Mouse (Mus musculus) MEL (cell line): ENCODE measurements around the gene Zfc3h1. TPM values are rescaled to one million over a fixed set of nuclear protein-coding genes. Genes with fewer than 3 reads are reported as not detected.

Source experiments
- DNase-seq: peaks from one replicate; pipeline ENCODE4 v3.0.0; 2011; ENCODE audit warnings: low read depth, low spot score
- H3K27ac ChIP-seq: 2 replicates; pipeline ENCODE4 v1.5.1; 2012; ENCODE audit warnings: low read depth, mild to moderate bottlenecking, control low read depth, low read length, moderate library complexity; ENCODE audit not compliant: control insufficient read depth
- H3K27me3 ChIP-seq, 2 experiments: fragments of 150-350 bp in 1 of 2; sonication (generic) in 1 of 2; 2 replicates each; pipeline ENCODE4 v1.6.1; 2012; ENCODE audit warnings: low read length in 2 of 2, mild to moderate bottlenecking in 2 of 2, improper control_type of control experiment in 1 of 2, moderate library complexity in 1 of 2; ENCODE audit not compliant: insufficient read depth in 2 of 2, control insufficient read depth in 1 of 2
- H3K36me3 ChIP-seq, 2 experiments: 2 replicates each; pipeline ENCODE4 v1.6.1; 2012 to 2014; ENCODE audit warnings: low read length in 2 of 2, improper control_type of control experiment in 1 of 2, inconsistent platforms in 1 of 2, mild to moderate bottlenecking in 1 of 2; ENCODE audit not compliant: insufficient read depth in 2 of 2, control insufficient read depth in 1 of 2
- H3K4me1 ChIP-seq, 2 experiments: fragments of 150-350 bp in 1 of 2; sonication (generic) in 1 of 2; 2 replicates each; pipeline ENCODE4 v1.6.1; 2012; ENCODE audit warnings: low read length in 2 of 2, improper control_type of control experiment in 1 of 2, mild to moderate bottlenecking in 1 of 2; ENCODE audit not compliant: insufficient read depth in 2 of 2, control insufficient read depth in 1 of 2
- H3K4me3 ChIP-seq, 2 experiments: fragments of 150-350 bp in 1 of 2; sonication (generic) in 1 of 2; 2 replicates each; pipeline ENCODE4 v1.5.1; 2012; ENCODE audit warnings: low read depth in 2 of 2, low read length in 2 of 2, mild to moderate bottlenecking in 2 of 2, moderate library complexity in 2 of 2, control low read depth in 1 of 2, improper control_type of control experiment in 1 of 2; ENCODE audit not compliant: control insufficient read depth in 1 of 2, insufficient read depth in 1 of 2
- H3K79me2 ChIP-seq: 2 replicates; pipeline ENCODE4 v1.6.1; 2012; ENCODE audit warnings: mild to moderate bottlenecking, low read length, moderate library complexity; ENCODE audit not compliant: control insufficient read depth, poor library complexity, insufficient read depth
- H3K9ac ChIP-seq: 2 replicates; pipeline ENCODE4 v1.6.1; 2012; ENCODE audit warnings: low read depth, mild to moderate bottlenecking, control low read depth, low read length, moderate library complexity; ENCODE audit not compliant: control insufficient read depth, poor library complexity, severe bottlenecking
- H3K9me3 ChIP-seq: fragments of 150-350 bp; sonication (generic); replicated peaks from 2 replicates; pipeline ENCODE4 v1.6.1; 2012; ENCODE audit warnings: mild to moderate bottlenecking, low read length, improper control_type of control experiment, moderate library complexity; ENCODE audit not compliant: insufficient read depth
- CTCF ChIP-seq, 3 experiments: IDR thresholded peaks in 2 of 3; conservative IDR thresholded peaks in 1 of 3; 2 replicates each; pipeline ENCODE4 v1.5.1; 2011 to 2012; ENCODE audit warnings: low read length in 3 of 3, low read depth in 2 of 3, mild to moderate bottlenecking in 2 of 3, improper control_type of control experiment in 1 of 3, inconsistent platforms in 1 of 3, mixed read lengths in 1 of 3, moderate library complexity in 1 of 3; ENCODE audit not compliant: control insufficient read depth in 1 of 3, insufficient read depth in 1 of 3, poor library complexity in 1 of 3, severe bottlenecking in 1 of 3
- EP300 ChIP-seq, 2 experiments: IDR thresholded peaks; 2 replicates each; pipeline ENCODE4 v1.6.1; 2011; ENCODE audit warnings: improper control_type of control experiment in 2 of 2, low read length in 2 of 2, low read depth in 1 of 2, mild to moderate bottlenecking in 1 of 2
- ETS1 ChIP-seq: IDR thresholded peaks from 2 replicates; pipeline ENCODE4 v1.6.1; 2012; ENCODE audit warnings: low read depth, mild to moderate bottlenecking, inconsistent platforms, low read length, improper control_type of control experiment, moderate library complexity
- GABPA ChIP-seq: IDR thresholded peaks from 2 replicates; pipeline ENCODE4 v1.6.1; 2012; ENCODE audit warnings: low read depth, mild to moderate bottlenecking, inconsistent platforms, low read length, improper control_type of control experiment, moderate library complexity
- KAT2A ChIP-seq: conservative IDR thresholded peaks from 2 replicates; pipeline ENCODE4 v1.6.1; 2012; ENCODE audit warnings: low read depth, low read length, improper control_type of control experiment, inconsistent platforms
- MXI1 ChIP-seq: IDR thresholded peaks from 2 replicates; pipeline ENCODE4 v1.6.1; 2011; ENCODE audit warnings: mild to moderate bottlenecking, low read depth, low read length, improper control_type of control experiment
- MYC ChIP-seq: IDR thresholded peaks from 2 replicates; pipeline ENCODE4 v1.6.1; 2011; ENCODE audit warnings: low read depth, mild to moderate bottlenecking, low read length, improper control_type of control experiment, moderate library complexity
- NELFE ChIP-seq: IDR thresholded peaks from 2 replicates; pipeline ENCODE4 v1.6.1; 2011; ENCODE audit warnings: low read depth, low read length, improper control_type of control experiment
- POLR2AphosphoS5 ChIP-seq: IDR thresholded peaks from 2 replicates; pipeline ENCODE4 v1.6.1; 2012; ENCODE audit warnings: low read depth, borderline replicate concordance, mild to moderate bottlenecking, inconsistent platforms, low read length, moderate library complexity, mixed read lengths
- RCOR1 ChIP-seq: IDR thresholded peaks from 2 replicates; pipeline ENCODE4 v1.6.1; 2012; ENCODE audit warnings: low read depth, mild to moderate bottlenecking, inconsistent platforms, low read length, improper control_type of control experiment
- SIN3A ChIP-seq: IDR thresholded peaks from 2 replicates; pipeline ENCODE4 v1.6.1; 2012; ENCODE audit warnings: low read length, improper control_type of control experiment, inconsistent platforms
- TCF12 ChIP-seq: IDR thresholded peaks from 2 replicates; pipeline ENCODE4 v1.6.1; 2014; ENCODE audit warnings: low read depth, mild to moderate bottlenecking, inconsistent platforms, low read length, improper control_type of control experiment, moderate library complexity
- UBTF ChIP-seq: IDR thresholded peaks from 2 replicates; pipeline ENCODE4 v1.6.1; 2012; ENCODE audit warnings: low read depth, mild to moderate bottlenecking, inconsistent platforms, low read length, improper control_type of control experiment, moderate library complexity, borderline replicate concordance; ENCODE audit not compliant: insufficient read depth
- USF2 ChIP-seq, 2 experiments: IDR thresholded peaks; 2 replicates each; pipeline ENCODE4 v1.6.1; 2011 to 2012; ENCODE audit warnings: improper control_type of control experiment in 2 of 2, low read length in 2 of 2, borderline replicate concordance in 1 of 2, inconsistent platforms in 1 of 2, low read depth in 1 of 2, mild to moderate bottlenecking in 1 of 2; ENCODE audit not compliant: insufficient read depth in 1 of 2
- ZC3H11A ChIP-seq: IDR thresholded peaks from 2 replicates; pipeline ENCODE4 v1.6.1; 2012; ENCODE audit warnings: low read depth, mild to moderate bottlenecking, inconsistent platforms, low read length, improper control_type of control experiment
- ZKSCAN1 ChIP-seq: IDR thresholded peaks from 2 replicates; pipeline ENCODE4 v1.6.1; 2012; ENCODE audit warnings: low read depth, mild to moderate bottlenecking, inconsistent platforms, low read length, improper control_type of control experiment, moderate library complexity
- ZNF384 ChIP-seq: IDR thresholded peaks from 2 replicates; pipeline ENCODE4 v1.6.1; 2012; ENCODE audit warnings: low read depth, mild to moderate bottlenecking, inconsistent platforms, low read length, improper control_type of control experiment
- polyA plus RNA-seq, 2 experiments: library from polyadenylated mRNA; stranded (reverse) in 1 of 2; unstranded in 1 of 2; fragments of >175 nt in 1 of 2; fragments of >200 nt in 1 of 2; gene quantifications; 2 replicates each; pipeline versions ENCODE4 v1.2.1 to v1.2.4; 2012; ENCODE audit warnings: low replicate concordance in 2 of 2, low read depth in 1 of 2; ENCODE audit not compliant: insufficient read length in 2 of 2, insufficient read depth in 1 of 2, missing spikeins in 1 of 2
- total RNA-seq: library from RNA; depleted of rRNA; stranded (reverse); fragments of 300-350 nt; gene quantifications from 2 replicates; pipeline ENCODE4 v1.2.3, GENCODE M21; 2012

Gene Zfc3h1
- total and polyA plus RNA-seq, 3 experiments, result 14.4 to 28.7 TPM; not detected in 1

DNA sequence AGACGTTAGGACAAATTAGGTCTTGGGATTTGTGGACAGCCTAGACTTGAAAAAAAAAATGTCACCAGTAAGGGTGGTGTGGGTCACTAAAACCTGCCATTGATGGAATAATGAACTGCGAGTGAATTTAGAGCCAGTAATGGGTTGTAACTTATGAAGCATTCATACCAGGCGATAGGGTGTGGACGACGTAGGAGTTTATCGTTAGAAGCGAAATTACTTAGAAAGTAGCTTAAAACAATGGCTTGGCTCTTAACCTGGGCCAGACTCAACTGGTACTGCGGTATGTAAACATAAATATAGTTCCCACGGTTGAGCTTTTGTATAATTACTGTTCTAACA is 22.2 kb upstream of the Zfc3h1 start:
- no peaks in the 10 kb centered on the region for H3K9me3 ChIP-seq
- H3K27me3 ChIP-seq, result no peaks in the 10 kb centered on the region
- H3K27ac ChIP-seq, result peak overlapping the region; percentile 98
- peaks cover 0 to 8% of the 10 kb centered on the region in 2 experiments; a peak in 2 of 4 replicates for H3K36me3 ChIP-seq
- TF ChIP-seq ETS1 (0 out of 2 replicates have a peak, but pooled peaks have one; percentile 36), SIN3A (no peak; the same call in 1 of the 2 replicates), ZKSCAN1 (no peak), UBTF (no peak), EP300 (IDR thresholded peaks at IDR 0.05; ENCODE audit: low read depth in 1 of 2, low read length in 2 of 2) (0 out of 4 replicates have a peak, but pooled peaks of 1 of the 2 experiments have one; percentile 30), MYC (0 out of 2 replicates have a peak, but pooled peaks have one; percentile 58), KAT2A (peak; percentile 32; the same call in 1 of the 2 replicates), MXI1 (no peak; the same call in 1 of the 2 replicates), RCOR1 (no peak), CTCF (IDR thresholded peaks at IDR 0.05 in 2 of 3, conservative IDR thresholded peaks at IDR 0.05 in 1 of 3; ENCODE audit: control insufficient read depth in 1 of 3, insufficient read depth in 1 of 3, low read depth in 2 of 3, low read length in 3 of 3, poor library complexity in 1 of 3, severe bottlenecking in 1 of 3) (no peak)
- TF ChIP-seq, all 39 proteins: peak for 4
- no peak for DNase-seq
- H3K4me3 ChIP-seq, result peak overlapping the region; percentile 80 to 89
- H3K79me2 ChIP-seq, result no peaks in the 10 kb centered on the region
- peaks cover 0 to 10% of the 10 kb centered on the region in 2 experiments; a peak in 1 of 4 replicates for H3K4me1 ChIP-seq
- H3K9ac ChIP-seq, result peak overlapping the region; percentile 88

GRCm38 (mm10) chr10:115363151-115363550 is 21.6 kb upstream of the Zfc3h1 start:
- no peaks in the 10 kb centered on the region for H3K9me3 ChIP-seq
- peak overlapping the region; percentile 98; the same call in 1 of the 2 replicates for H3K27ac ChIP-seq
- TF ChIP-seq MXI1 (no peak), USF2 (IDR thresholded peaks at IDR 0.05; ENCODE audit: borderline replicate concordance in 1 of 2, insufficient read depth in 1 of 2, low read depth in 1 of 2, low read length in 2 of 2) (no peak), RCOR1 (no peak), TCF12 (no peak), GABPA (no peak), ZNF384 (no peak), NELFE (no peak), ZC3H11A (no peak), ZKSCAN1 (no peak), SIN3A (no peak), POLR2AphosphoS5 (no peak)

More at GRCm38 (mm10) chr10:115363151-115363550, 21.6 kb upstream of the Zfc3h1 start:
- peak overlapping the region; percentile 80 to 89 for H3K4me3 ChIP-seq
- H3K4me1 ChIP-seq, result peaks cover 0 to 10% of the 10 kb centered on the region in 2 experiments; a peak in 1 of 4 replicates
- H3K9ac ChIP-seq, result peak overlapping the region; percentile 88
- DNase-seq, result peak; percentile 57
- peaks cover 0 to 8% of the 10 kb centered on the region in 2 experiments; a peak in 2 of 4 replicates for H3K36me3 ChIP-seq
- no peaks in the 10 kb centered on the region for H3K79me2 ChIP-seq
- no peaks in the 10 kb centered on the region for H3K27me3 ChIP-seq
